Mouse (Mus musculus) cerebellum, adult 8-10 months (tissue): ENCODE data around the gene Fam83c.

ENCODE experiments used
- DNase-seq: peaks from one replicate; pipeline ENCODE4 v3.0.0; 2022

Gene Fam83c

DNA sequence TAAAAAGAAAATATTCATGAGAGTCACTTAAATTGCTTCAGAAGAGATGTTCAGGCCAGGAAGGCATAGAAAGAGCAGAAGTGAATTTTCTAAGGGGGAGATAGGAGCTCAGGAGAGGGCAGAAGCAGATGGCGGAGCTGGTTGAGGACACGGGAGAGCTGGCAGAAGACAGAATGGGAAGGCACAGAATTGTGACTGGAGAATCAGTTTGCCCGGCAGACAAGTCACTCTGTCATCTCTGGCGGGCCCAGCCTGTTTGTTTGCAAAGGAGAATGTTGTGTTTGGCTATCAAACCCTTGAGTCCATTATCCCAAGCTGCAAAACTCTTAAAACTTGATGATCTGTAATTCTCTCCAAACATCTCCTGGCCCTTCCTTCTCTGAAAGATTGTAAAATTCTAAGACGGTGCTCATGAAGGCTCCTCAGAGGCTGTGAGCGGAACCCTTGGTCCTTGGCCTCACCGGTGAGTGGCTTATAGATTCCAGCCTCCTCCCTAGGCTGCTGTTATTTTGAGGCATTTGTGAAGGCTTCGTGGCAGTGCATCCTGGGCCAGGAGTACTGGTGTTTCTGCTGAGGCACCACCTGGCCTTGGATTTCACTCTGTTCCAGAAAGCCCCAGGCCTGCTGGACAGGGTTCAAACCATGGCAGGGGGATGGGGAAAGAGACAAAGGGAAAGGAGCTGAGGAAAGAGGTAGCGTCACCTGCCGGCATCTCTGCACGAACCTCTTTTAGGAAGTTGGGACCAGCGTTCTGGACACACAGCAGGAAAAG, 39.8 kb downstream of the Fam83c start:
- peak; percentile 98 for DNase-seq

DNA sequence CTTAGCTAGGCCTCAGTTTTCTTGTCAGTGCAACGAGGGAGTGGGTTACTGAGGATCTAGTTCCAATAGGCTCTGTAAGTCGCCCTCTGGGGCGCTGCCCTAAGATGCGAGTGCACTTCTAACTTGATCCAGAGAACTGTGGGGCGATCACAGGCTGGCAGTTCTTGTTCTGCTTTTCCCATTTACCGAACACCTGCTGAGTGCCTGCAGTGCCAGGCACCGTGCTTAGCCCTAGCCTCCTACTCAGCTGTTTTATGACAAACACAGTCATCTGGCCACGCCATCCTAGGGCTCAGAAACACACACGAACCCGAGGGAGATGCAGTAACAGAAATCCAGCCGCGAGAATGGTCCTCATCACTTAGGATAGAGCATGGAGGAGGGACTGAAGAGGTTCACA, 41.8 kb downstream of the Fam83c start:
- DNase-seq, result no peak

DNA sequence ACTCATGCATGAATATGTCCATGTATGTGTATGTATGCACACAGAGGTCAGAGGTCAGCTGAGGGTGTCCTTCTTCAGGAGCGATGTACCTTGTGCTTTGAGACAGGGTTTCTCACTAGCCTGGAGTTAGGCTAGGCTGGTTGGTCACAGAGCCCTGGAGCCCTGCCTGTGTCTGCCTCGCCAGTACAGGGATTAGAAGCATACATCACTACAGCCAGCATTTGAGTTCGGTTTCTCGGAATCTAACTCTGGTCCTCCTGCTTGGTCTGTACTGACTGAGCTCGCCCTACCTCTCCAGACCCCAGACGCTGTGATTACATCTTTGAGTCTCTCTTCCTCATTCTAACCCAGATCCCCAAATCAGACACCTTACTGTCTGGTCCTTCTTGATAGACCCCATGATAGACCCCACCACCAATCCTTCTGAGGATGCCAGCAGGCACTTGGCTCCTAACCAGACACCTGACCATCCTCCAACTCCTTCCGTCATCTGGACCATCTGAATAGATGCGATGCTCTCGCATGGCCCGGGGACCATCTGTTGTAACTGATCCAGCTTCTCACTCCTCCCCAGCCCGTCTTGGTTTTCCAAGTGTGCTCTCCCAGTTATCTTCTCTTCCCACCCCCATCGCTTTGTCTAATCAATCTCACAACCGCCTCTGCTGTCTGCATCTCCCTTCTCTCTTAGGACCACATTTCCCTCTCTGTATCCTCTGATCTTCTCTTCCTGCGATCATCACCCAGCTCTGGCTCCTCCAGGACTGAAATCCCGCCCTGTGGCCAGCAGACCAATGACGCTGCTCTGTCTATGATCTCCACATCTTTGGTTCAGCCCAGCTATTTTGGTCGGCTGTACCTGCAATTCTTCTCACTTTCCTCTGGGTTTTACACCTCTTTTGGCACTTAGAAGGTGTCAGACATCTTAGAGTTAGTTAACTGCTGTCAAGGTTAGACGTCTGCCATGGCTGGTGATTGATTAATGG, 46.4 kb downstream of the Fam83c start:
- DNase-seq, result peak; percentile 60

DNA sequence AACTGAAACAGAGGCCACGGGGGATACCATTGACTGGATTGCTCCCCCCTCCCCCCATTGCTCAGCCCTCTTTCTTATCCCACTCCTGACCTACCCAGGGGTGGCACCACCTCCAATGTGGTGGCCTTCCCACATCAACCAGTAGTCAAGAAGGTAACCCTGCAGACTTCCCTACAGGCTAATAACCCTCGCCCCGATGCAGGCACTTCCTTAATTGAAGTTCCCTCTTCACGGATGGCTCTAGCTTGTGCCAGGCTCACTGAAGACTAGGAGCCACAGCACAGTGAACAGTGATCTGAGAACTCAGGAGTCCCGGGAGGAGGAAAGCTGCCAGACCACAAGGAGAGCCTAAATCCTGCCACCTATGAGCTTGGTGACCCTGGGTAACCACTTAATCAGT, 47.7 kb downstream of the Fam83c start:
- no peak for DNase-seq

DNA sequence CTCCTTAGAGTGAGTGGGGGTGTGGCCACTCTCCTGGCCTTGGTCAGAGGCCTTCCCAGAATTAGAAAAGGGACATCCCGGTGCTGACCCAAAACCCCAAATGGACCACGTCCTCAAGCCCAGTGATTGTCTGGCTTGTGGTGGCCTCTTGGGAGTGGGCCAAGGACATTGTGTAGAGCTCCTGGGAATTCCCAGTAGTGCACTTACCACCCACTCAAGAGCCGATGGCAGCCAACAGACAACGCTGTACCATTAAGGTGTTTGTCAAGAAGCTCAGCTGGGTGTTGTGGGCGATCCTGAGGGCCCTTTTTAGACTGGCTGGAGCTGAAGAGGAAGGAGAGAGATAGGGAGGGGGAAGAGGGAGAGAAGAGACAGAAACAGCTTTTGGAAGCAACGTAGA, 50.1 kb downstream of the Fam83c start:
- DNase-seq, result peak; percentile 57

DNA sequence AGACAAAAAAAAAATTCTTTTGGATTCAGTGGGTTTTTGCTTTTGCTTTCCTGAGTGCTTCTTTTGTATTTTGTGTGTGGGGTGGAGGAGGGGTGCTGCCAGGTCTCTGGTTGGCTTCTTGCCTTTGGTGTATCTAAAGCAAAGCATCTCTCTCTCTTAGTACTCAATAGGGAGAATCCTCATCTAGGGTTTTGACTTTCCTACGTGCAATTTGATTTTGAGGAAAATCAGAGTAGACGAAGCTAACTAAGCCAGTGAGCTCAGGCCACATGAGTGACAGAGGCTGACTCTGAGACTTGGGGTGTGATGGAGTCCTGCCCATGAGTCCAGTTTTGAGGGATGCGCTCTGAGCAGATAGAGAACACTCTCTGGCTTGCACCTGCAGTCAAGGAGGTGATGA, 55.1 kb downstream of the Fam83c start:
- no peak for DNase-seq

DNA sequence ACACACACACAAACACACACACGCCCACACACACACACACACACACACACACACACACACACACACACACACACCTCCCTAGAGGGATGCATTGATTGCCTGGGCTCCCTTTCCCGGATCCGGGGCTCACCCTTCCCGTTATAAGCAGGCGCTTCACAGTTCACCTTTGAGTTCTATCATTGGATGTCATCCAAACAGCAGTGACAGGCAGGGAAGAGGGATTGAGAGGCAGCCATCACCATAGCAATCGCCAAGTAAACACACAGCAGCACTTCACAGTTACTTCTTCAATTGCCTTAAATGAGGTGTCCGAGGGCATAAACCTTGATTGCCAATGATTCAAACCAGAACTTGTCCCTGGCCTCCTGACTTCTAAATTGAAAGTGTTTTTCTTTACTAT, 55.6 kb downstream of the Fam83c start:
- DNase-seq, result peak; percentile 34

DNA sequence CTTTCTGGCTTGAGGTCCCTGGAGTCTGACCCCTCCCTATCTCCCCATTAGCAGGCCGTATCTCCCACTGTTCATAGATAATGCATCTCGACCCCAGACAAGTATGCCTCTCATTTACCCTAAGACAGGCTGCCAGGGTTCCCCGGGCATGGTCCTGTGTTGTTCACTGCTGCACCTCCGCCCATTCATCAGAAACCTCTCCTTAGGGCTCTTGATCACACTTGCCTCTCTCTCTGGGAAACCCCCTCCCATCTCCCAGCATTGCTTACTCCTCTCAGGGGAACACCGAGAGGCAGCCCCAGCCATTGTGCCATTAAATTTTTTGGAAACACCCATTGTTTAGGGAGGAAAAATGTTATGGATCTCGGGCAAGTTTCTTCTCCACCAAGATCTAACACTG, 56.6 kb downstream of the Fam83c start:
- DNase-seq, result peak; percentile 39

DNA sequence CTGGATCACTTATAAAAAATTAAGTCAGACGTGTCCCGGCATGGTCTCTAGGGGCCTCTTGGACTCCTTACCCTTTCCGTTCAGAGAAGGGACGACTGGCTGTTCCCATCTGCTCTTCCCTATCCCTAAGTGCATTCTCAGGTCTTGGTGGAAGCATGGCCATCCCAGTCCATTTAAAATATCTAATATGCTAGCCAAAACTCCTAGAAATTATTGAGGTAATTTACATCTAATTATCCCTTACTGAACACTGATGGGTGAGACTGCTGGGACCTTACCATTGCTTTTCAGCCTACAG, 57.0 kb downstream of the Fam83c start:
- DNase-seq, result peak; percentile 37
